Mouse (Mus musculus): ENCODE results near the gene Map3k4. TPM values are rescaled to one million over a fixed set of nuclear protein-coding genes. Genes with fewer than 3 reads are reported as not detected.

Gene Map3k4
- polyA plus RNA-seq, 1 experiment from 2014 or later = 38.6 TPM

GRCm38 (mm10) chr17:12316251-12316650 lies 2.3 kb downstream of the Map3k4 start:
- ATAC-seq (ENCODE audit: low FRiP score, low TSS enrichment) (no peak), DNase-seq (no peak)
- peaks cover 15% of the 10 kb centered on the region for H3K4me1 ChIP-seq (ENCODE audit: control insufficient read depth, insufficient read depth, low read length)
- H3K9ac ChIP-seq (replicated peaks; ENCODE audit: low read length) = no peak overlapping the region
- 93% methylated on average over 13 of the region's 13 CpGs for WGBS
- no peaks in the 10 kb centered on the region for H3K36me3 ChIP-seq (ENCODE audit: control insufficient read depth, insufficient read depth, low read length)
- no peak overlapping the region for H3K4me3 ChIP-seq (replicated peaks; ENCODE audit: low read depth, low read length)
- H3K27me3 ChIP-seq (ENCODE audit: control insufficient read depth, insufficient read depth, low read length) = no peaks in the 10 kb centered on the region
- H3K27ac ChIP-seq (replicated peaks; ENCODE audit: low read depth, low read length) = no peak overlapping the region
- peak overlapping the region; percentile 34 for H3K4me2 ChIP-seq (ENCODE audit: low read length)
- H3K9me3 ChIP-seq (ENCODE audit: control insufficient read depth, low read length) = no peaks in the 10 kb centered on the region

DNA sequence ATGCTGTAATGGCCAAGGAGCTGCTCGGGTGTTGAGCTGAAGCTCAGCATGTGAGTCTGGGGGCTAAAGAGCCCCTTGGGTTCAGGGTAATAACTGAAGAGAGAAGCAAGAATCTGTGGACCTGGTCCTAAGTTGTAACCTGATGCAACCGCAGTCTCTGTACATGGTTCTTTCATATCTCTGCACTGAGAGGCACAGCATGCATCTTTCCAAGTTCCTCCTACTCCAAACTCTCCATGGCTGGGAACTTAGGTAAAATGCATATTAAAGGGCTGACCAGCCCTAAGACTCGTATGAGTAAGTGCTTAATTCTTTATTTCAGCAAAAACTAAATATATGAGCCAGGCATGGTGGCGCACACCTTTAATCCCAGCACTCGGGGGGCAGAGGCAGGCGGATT lies 6.3 kb downstream of the Map3k4 start:
- ATAC-seq (ENCODE audit: low FRiP score, low TSS enrichment) (no peak), DNase-seq (no peak)
- 91% methylated on average over 6 of the region's 6 CpGs for WGBS
- Histone ChIP-seq H3K9ac (replicated peaks; ENCODE audit: low read length) (no peak overlapping the region), H3K4me1 (ENCODE audit: control insufficient read depth, insufficient read depth, low read length) (peaks cover 19% of the 10 kb centered on the region), H3K27me3 (ENCODE audit: control insufficient read depth, insufficient read depth, low read length) (no peaks in the 10 kb centered on the region), H3K9me3 (ENCODE audit: control insufficient read depth, low read length) (no peaks in the 10 kb centered on the region), H3K27ac (replicated peaks; ENCODE audit: low read depth, low read length) (no peak overlapping the region), H3K4me3 (replicated peaks; ENCODE audit: low read depth, low read length) (no peak overlapping the region), H3K4me2 (ENCODE audit: low read length) (no peak overlapping the region), H3K36me3 (ENCODE audit: control insufficient read depth, insufficient read depth, low read length) (no peaks in the 10 kb centered on the region)

- H3K9me3 ChIP-seq (ENCODE audit: control insufficient read depth, low read length) = no peaks in the 10 kb centered on the region
- H3K27me3 ChIP-seq (ENCODE audit: control insufficient read depth, insufficient read depth, low read length) = no peaks in the 10 kb centered on the region
- peaks cover 11% of the 10 kb centered on the region for H3K4me1 ChIP-seq (ENCODE audit: control insufficient read depth, insufficient read depth, low read length)
- H3K4me3 ChIP-seq (replicated peaks; ENCODE audit: low read depth, low read length) = no peak overlapping the region
- DNase-seq (no peak), ATAC-seq (ENCODE audit: low FRiP score, low TSS enrichment) (no peak)
- H3K9ac ChIP-seq (replicated peaks; ENCODE audit: low read length) = no peak overlapping the region
- WGBS = 93% methylated on average over 9 of the region's 9 CpGs
- no peaks in the 10 kb centered on the region for H3K36me3 ChIP-seq (ENCODE audit: control insufficient read depth, insufficient read depth, low read length)
- no peak overlapping the region for H3K27ac ChIP-seq (replicated peaks; ENCODE audit: low read depth, low read length)
- H3K4me2 ChIP-seq (ENCODE audit: low read length) = no peak overlapping the region
These were observed 9.1 kb downstream of the Map3k4 start for GRCm38 (mm10) chr17:12309493-12309892.

- Histone ChIP-seq H3K27ac (replicated peaks; ENCODE audit: low read depth, low read length) (no peak overlapping the region), H3K27me3 (ENCODE audit: control insufficient read depth, insufficient read depth, low read length) (no peaks in the 10 kb centered on the region), H3K9ac (replicated peaks; ENCODE audit: low read length) (no peak overlapping the region), H3K4me1 (ENCODE audit: control insufficient read depth, insufficient read depth, low read length) (peaks cover 11% of the 10 kb centered on the region), H3K4me2 (ENCODE audit: low read length) (no peak overlapping the region), H3K36me3 (ENCODE audit: control insufficient read depth, insufficient read depth, low read length) (no peaks in the 10 kb centered on the region), H3K9me3 (ENCODE audit: control insufficient read depth, low read length) (no peaks in the 10 kb centered on the region), H3K4me3 (replicated peaks; ENCODE audit: low read depth, low read length) (no peak overlapping the region)
- ATAC-seq (ENCODE audit: low FRiP score, low TSS enrichment) = no peak
- no peak for DNase-seq
- WGBS = 84% methylated on average over 8 of the region's 8 CpGs
These were observed 9.5 kb downstream of the Map3k4 start for GRCm38 (mm10) chr17:12309059-12309458.

GRCm38 (mm10) chr17:12307251-12308135 lies 11.1 kb downstream of the Map3k4 start:
- Histone ChIP-seq H3K27ac (replicated peaks; ENCODE audit: low read depth, low read length) (no peak overlapping the region), H3K4me1 (ENCODE audit: control insufficient read depth, insufficient read depth, low read length) (peaks cover 11% of the 10 kb centered on the region), H3K4me3 (replicated peaks; ENCODE audit: low read depth, low read length) (no peak overlapping the region), H3K9me3 (ENCODE audit: control insufficient read depth, low read length) (no peaks in the 10 kb centered on the region), H3K9ac (replicated peaks; ENCODE audit: low read length) (no peak overlapping the region), H3K27me3 (ENCODE audit: control insufficient read depth, insufficient read depth, low read length) (no peaks in the 10 kb centered on the region), H3K36me3 (ENCODE audit: control insufficient read depth, insufficient read depth, low read length) (no peaks in the 10 kb centered on the region), H3K4me2 (ENCODE audit: low read length) (no peak overlapping the region)
- DNase-seq (no peak), ATAC-seq (ENCODE audit: low FRiP score, low TSS enrichment) (no peak)
- WGBS = 81% methylated on average over 20 of the region's 20 CpGs

- H3K4me3 ChIP-seq (replicated peaks; ENCODE audit: low read depth, low read length) = no peak overlapping the region
- DNase-seq (no peak), ATAC-seq (ENCODE audit: low FRiP score, low TSS enrichment) (no peak)
- H3K4me1 ChIP-seq (ENCODE audit: control insufficient read depth, insufficient read depth, low read length) = peaks cover 24% of the 10 kb centered on the region
- H3K9ac ChIP-seq (replicated peaks; ENCODE audit: low read length) = no peak overlapping the region
- no peak overlapping the region for H3K4me2 ChIP-seq (ENCODE audit: low read length)
- H3K9me3 ChIP-seq (ENCODE audit: control insufficient read depth, low read length) = no peaks in the 10 kb centered on the region
- no peak overlapping the region for H3K27ac ChIP-seq (replicated peaks; ENCODE audit: low read depth, low read length)
- no peaks in the 10 kb centered on the region for H3K36me3 ChIP-seq (ENCODE audit: control insufficient read depth, insufficient read depth, low read length)
- H3K27me3 ChIP-seq (ENCODE audit: control insufficient read depth, insufficient read depth, low read length) = no peaks in the 10 kb centered on the region
- WGBS = 95% methylated on average over 6 of the region's 6 CpGs
These were observed 13.9 kb downstream of the Map3k4 start for GRCm38 (mm10) chr17:12304658-12305057.

DNA sequence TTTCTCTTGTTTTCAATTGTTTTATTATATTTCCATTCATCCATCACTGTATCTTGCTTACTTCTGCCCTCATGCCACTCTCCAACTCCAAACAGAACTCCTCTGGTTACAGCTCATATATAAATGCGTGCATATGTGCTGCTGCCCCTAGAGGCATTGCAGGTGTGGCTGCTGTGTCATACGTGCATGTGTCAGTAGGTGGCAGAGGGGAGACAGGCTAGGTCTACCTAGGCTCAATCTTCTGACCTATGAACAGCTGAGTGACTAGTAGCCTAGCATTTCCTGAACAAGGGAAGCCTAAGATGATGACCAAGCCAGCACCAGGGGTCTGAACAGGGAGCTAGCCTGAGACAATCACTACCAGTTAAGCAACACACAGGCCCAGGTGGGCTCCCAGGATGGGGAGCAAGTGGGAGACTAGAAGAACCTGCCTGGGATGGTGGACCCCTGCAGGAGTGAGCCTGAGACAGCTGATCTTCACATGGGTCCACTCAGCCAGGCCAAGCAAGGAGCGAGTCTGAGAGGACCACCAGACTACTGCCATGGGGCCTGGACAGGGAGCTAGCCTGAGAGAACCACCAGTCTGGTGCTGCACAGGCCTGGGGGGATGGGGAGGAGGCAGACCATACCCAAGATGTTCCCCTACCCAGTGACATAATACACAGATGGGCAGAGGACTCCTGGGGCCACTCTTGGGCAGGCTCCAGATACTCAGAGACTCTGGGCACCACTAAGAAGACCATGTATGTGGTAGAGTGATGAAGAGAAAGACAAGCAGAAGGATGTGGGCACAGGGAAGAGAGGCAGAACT lies 17.5 kb downstream of the Map3k4 start:
- H3K27ac ChIP-seq (replicated peaks; ENCODE audit: low read depth, low read length) = no peak overlapping the region
- no peaks in the 10 kb centered on the region for H3K9me3 ChIP-seq (ENCODE audit: control insufficient read depth, low read length)
- ATAC-seq (ENCODE audit: low FRiP score, low TSS enrichment) = peak; percentile 46
- H3K4me3 ChIP-seq (replicated peaks; ENCODE audit: low read depth, low read length) = no peak overlapping the region
- no peaks in the 10 kb centered on the region for H3K27me3 ChIP-seq (ENCODE audit: control insufficient read depth, insufficient read depth, low read length)
- no peak overlapping the region for H3K4me2 ChIP-seq (ENCODE audit: low read length)
- DNase-seq = peak; percentile 62
- H3K9ac ChIP-seq (replicated peaks; ENCODE audit: low read length) = no peak overlapping the region
- H3K4me1 ChIP-seq (ENCODE audit: control insufficient read depth, insufficient read depth, low read length) = peaks cover 13% of the 10 kb centered on the region; the same call in 1 of the 2 replicates
- 60% methylated on average over 3 of the region's 3 CpGs for WGBS
- H3K36me3 ChIP-seq (ENCODE audit: control insufficient read depth, insufficient read depth, low read length) = no peaks in the 10 kb centered on the region

- WGBS = 55% methylated on average over 14 of the region's 14 CpGs
- H3K9ac ChIP-seq (replicated peaks; ENCODE audit: low read length) = no peak overlapping the region; the same call in 1 of the 2 replicates
These were observed 18.4 kb downstream of the Map3k4 start for GRCm38 (mm10) chr17:12300127-12300675.

More at GRCm38 (mm10) chr17:12300127-12300675, 18.4 kb downstream of the Map3k4 start:
- H3K4me1 ChIP-seq (ENCODE audit: control insufficient read depth, insufficient read depth, low read length) = peaks cover 13% of the 10 kb centered on the region; the same call in 1 of the 2 replicates
- H3K36me3 ChIP-seq (ENCODE audit: control insufficient read depth, insufficient read depth, low read length) = no peaks in the 10 kb centered on the region
- H3K27me3 ChIP-seq (ENCODE audit: control insufficient read depth, insufficient read depth, low read length) = no peaks in the 10 kb centered on the region
- H3K9me3 ChIP-seq (ENCODE audit: control insufficient read depth, low read length) = no peaks in the 10 kb centered on the region
- no peak overlapping the region for H3K4me2 ChIP-seq (ENCODE audit: low read length)
- H3K27ac ChIP-seq (replicated peaks; ENCODE audit: low read depth, low read length) = peak overlapping the region; percentile 20; the same call in 1 of the 2 replicates
- ATAC-seq (ENCODE audit: low FRiP score, low TSS enrichment) (no peak), DNase-seq (peak; percentile 64)
- H3K4me3 ChIP-seq (replicated peaks; ENCODE audit: low read depth, low read length) = no peak overlapping the region

Measured in midbrain, embryonic 14.5 days (tissue).